Mouse (Mus musculus) cortical plate, adult 2 months (tissue): ENCODE measurements around the gene Car6.

Source experiments
- CTCF ChIP-seq: fragments of 200-500 bp; IDR thresholded peaks from 2 replicates; pipeline ENCODE4 v1.5.1; 2011; ENCODE audit warnings: mild to moderate bottlenecking, control low read depth, low read length; ENCODE audit not compliant: insufficient read depth; ENCODE audit errors: extremely low read depth
- POLR2A ChIP-seq: fragments of 200-500 bp; IDR thresholded peaks from 2 replicates; pipeline ENCODE4 v1.6.1; 2011; ENCODE audit warnings: mild to moderate bottlenecking, low read length, control low read depth; ENCODE audit not compliant: insufficient read depth; ENCODE audit errors: extremely low read depth

DNA sequence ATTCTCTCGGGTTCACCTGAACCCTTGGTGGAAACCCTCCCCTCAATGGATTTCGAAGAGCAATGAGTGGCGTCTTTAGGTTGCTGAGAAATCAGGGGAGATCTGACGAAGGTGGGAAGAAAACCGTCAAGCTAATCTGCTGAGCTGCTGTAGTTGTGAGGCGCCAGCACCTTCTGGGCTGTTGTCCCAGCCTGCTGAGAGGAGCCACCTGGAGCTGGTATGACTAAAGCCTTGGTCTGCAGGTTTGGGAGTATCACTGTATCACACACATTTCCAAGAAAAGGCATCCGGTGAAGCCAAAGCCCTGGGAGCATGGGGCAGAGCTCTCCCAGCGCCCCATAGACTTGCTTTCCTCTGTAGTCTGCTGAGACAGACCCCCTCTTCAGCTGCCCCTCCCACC, 30.7 kb upstream of the Car6 start:
- TF ChIP-seq CTCF (no peak), POLR2A (no peak)
